Mouse (Mus musculus) testis, adult 10 weeks (tissue): ENCODE results near the gene Olfr642. TPM values are rescaled to one million over a fixed set of nuclear protein-coding genes. Genes with fewer than 3 reads are reported as not detected.

ENCODE experiments used
- polyA plus RNA-seq: library from polyadenylated mRNA; stranded (reverse); fragments of 350-450 nt; fragmentation: Illumina TruSeq; extraction: RNeasy Lipid Tissue Mini Kit (QIAGEN cat#74804); gene quantifications from one replicate; pipeline ENCODE4 v1.2.3, GENCODE M21; 2014; ENCODE audit warnings: low read depth, low replicate concordance

The Olfr642 gene
- polyA plus RNA-seq, result 0.13 TPM

DNA sequence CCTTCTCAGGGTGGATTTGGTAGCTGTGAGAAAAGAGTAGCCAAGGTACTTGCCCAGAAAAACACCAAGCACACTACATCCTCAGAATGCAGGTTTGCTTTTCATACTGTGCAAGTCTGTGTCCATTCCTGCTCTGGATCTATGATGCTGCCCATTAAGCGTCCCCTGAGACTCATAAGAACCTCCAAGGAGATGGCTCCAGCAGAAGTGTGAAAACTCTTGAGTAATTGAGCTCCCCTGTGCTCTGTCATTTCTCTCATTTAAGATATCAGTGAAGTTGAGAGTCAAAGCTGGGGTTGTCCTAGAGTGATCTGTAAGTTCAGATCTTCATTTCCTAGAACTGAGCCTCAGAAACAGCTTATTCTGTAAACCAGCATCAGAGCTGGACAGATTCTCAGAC is at the start of gene Olfr642:
Olfr642 (minus strand) TSS at position 101 of the 400 bp plus-strand sequence.

DNA sequence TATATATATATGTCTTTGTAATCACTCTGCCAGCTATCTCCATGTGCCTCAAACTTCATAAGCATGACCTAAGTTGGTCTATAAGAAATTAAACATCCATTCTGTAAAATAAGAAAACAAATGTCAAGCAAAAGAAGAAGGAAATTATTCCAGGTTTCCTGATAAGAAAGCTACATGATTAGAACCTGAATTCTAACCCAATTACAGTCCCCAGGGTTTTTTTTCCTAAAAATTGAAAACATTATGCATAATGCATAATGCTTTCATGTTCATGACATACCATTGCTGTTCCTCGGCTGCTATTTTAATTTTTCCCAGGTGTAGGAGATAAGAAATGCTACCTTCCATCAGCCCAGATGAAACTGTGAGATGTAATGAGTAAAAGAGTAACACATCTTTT is 32.9 kb upstream of the Olfr642 start, which contains the start of gene Olfr645:
Olfr645 (minus strand) TSS at position 101 of the 400 bp plus-strand sequence.

DNA sequence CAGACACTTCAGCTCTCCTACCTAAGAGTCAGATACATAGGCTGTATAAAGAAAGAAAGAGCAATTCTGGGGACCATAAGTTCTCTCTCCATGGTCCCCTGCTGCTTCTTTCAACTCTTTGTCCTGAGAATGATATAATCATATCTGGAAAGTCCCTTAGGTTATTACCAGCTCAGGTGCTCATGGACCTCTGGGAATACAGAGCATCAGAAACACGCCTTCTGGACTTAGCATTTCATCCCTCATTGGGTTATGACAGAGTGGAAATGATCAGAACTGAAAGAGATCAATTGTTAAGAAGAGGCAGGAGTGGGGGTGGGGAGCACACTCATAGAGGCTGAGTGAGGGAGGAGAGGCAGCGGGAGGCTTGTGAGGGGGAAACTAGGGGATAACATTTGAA is 19.3 kb upstream of the Olfr642 start, which contains the start of gene Olfr644:
Olfr644 (minus strand) TSS at position 101 of the 400 bp plus-strand sequence.

DNA sequence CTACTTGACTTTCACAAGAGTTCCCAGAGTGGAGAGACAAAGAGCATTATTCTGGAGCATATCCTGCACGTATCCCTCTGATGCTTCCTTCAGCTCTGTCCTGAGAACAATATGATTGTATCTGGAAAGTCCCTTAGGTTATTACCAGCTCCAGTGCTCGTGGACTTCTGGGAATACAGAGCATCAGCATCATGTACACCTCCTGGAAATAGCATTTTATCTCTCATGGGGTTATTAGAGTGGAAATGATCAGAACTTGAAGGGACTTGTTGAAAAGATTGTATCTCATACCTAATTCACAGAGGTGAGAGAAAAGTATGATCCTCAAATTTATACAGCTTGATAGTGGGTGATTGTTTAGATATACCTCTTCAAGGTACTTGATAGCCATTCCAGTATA is 8.9 kb upstream of the Olfr642 start, which contains the start of gene 4930516K23Rik:
4930516K23Rik (minus strand) TSS at position 101 of the 400 bp plus-strand sequence.

DNA sequence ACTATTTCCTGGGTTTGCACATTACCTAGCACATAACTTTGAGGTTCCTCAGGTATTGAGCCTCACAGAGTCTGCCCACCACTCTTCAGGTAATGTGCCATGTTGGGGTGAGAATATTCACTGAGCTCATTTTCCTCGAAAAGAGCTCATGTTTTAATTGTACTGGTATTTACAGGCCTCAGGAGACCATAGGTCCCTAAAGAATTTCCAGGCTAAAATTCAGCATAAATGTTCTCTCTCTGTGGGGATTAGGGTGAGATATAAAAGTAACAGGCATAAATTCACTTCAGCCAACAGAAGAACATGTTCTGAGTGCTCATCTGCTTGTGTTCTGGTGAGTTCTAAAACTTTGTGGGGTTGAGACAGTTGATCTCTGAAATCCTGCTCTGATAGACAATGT is 17.3 kb downstream of the Olfr642 start, which contains the start of gene Olfr641:
Olfr641 (plus strand) TSS at position 301 of the 400 bp plus-strand sequence.

DNA sequence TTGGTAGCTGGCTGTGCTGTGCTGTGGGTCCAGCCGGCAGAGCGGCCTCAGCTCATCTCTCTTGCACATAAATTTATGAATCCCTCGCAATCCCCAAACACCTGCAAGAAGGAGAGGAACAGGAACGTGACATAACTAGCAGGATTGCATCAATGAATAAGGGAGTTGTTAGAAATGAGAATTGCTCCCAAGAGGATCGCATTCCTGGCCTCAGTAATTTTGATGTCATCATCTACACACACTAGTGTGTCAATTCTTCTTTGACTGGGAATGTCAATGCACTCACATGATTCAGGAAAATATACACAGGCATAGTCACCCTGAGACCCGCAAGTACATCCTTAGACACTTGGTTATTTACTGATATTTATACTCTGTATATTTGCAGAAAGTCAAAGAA is 27.0 kb downstream of the Olfr642 start, which contains the start of gene Olfr640:
Olfr640 (minus strand) TSS at position 101 of the 400 bp plus-strand sequence.

DNA sequence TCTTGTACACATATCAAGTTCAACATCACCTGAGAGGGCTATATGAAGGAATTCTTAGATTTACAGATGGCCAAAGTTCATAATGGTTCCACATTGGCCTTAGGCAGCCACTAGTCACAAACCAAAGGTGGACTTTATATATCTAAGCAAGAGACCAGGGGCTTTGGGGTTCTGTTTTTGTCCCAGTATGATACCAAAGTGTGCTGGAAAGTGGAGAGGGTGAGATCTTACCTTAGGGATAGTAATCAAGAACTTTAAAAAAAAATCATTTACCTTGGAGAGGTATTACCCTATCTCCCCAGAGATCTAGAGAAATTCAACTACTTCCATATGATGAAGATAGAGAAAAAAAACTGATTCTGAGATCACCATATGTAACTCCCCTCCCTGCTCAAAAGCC is 35.3 kb downstream of the Olfr642 start, which contains the start of gene Olfr639:
Olfr639 (minus strand) TSS at position 101 of the 400 bp plus-strand sequence.

DNA sequence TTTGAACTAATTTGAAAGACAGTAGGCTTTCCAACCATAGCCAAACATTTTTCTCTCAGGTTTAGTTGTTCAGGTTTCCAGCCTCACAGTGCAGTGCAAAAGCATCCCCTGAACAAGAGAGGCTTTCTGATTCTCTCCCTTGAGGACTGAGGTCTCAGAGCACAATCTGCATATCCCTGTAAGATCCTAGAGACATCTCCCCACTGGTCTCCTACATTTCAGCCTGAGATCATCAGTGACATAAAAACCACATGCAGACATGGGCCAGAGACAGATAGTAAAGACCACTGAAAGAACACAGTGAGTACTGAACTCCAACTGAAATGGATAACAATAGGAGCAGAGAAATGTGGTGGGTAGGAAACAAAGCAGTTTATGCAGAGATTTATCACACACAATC is 54.0 kb downstream of the Olfr642 start, which contains the start of gene Olfr638:
Olfr638 (plus strand) TSS at position 301 of the 400 bp plus-strand sequence.

Other genes starting within 250 kb of the Olfr642 start
- gene Hbb-bt, start 238.7 kb downstream of the Olfr642 start, polyA plus RNA-seq, result 0.62 TPM
- 9.6 TPM for gene Hbb-bs, start 224.6 kb downstream of the Olfr642 start, polyA plus RNA-seq
- not detected for gene Hbb-bh2, start 212.1 kb downstream of the Olfr642 start, polyA plus RNA-seq
- gene Hbb-bh1, start 209.5 kb downstream of the Olfr642 start, polyA plus RNA-seq, result not detected
- not detected for gene Hbb-y, start 199.4 kb downstream of the Olfr642 start, polyA plus RNA-seq
- gene Olfr66, start 166.4 kb downstream of the Olfr642 start, polyA plus RNA-seq, result not detected
- not detected for gene Olfr64, start 158.2 kb downstream of the Olfr642 start, polyA plus RNA-seq
- gene Olfr65, start 149.2 kb downstream of the Olfr642 start, polyA plus RNA-seq, result not detected
- gene Olfr631, start 123.8 kb downstream of the Olfr642 start, polyA plus RNA-seq, result not detected
- not detected for gene Olfr632, start 118.3 kb downstream of the Olfr642 start, polyA plus RNA-seq
- gene Olfr633, start 108.2 kb downstream of the Olfr642 start, polyA plus RNA-seq, result not detected
- 0.03 TPM for gene Olfr635, start 81.5 kb downstream of the Olfr642 start, polyA plus RNA-seq
- gene Olfr638, start 53.9 kb downstream of the Olfr642 start, polyA plus RNA-seq, result not detected
- 0.07 TPM for gene Olfr639, start 35.4 kb downstream of the Olfr642 start, polyA plus RNA-seq
- not detected for gene Olfr640, start 27.1 kb downstream of the Olfr642 start, polyA plus RNA-seq
- not detected for gene Olfr641, start 17.2 kb downstream of the Olfr642 start, polyA plus RNA-seq
- gene 4930516K23Rik, start 8.8 kb upstream of the Olfr642 start, polyA plus RNA-seq, result 0.67 TPM
- gene Olfr644, start 19.2 kb upstream of the Olfr642 start, polyA plus RNA-seq, result not detected
- gene Olfr645, start 32.8 kb upstream of the Olfr642 start, polyA plus RNA-seq, result 0.07 TPM
- not detected for gene Olfr646, start 52.2 kb upstream of the Olfr642 start, polyA plus RNA-seq
- gene Ubqln5, start 77.2 kb upstream of the Olfr642 start, polyA plus RNA-seq, result 11.9 TPM
- 0.60 TPM for gene Olfr643, start 84.7 kb upstream of the Olfr642 start, polyA plus RNA-seq
- 409 TPM for gene Ubqln3, start 90.6 kb upstream of the Olfr642 start, polyA plus RNA-seq
- gene Ubqlnl, start 97.9 kb upstream of the Olfr642 start, polyA plus RNA-seq, result 353 TPM
- not detected for gene Olfm5, start 112.2 kb upstream of the Olfr642 start, polyA plus RNA-seq
- gene Olfr648, start 130.7 kb upstream of the Olfr642 start, polyA plus RNA-seq, result 0.17 TPM
- not detected for gene Olfr649, start 143.3 kb upstream of the Olfr642 start, polyA plus RNA-seq
- 4.9 TPM for gene Trim6, start 166.1 kb upstream of the Olfr642 start, polyA plus RNA-seq
- 2.3 TPM for gene Trim34a, start 191.8 kb upstream of the Olfr642 start, polyA plus RNA-seq
- gene Trim5, start 235.4 kb upstream of the Olfr642 start, polyA plus RNA-seq, result 0.57 TPM